Mouse (Mus musculus) embryonic fibroblast, embryonic 13.5 days (primary cell): ENCODE measurements around the gene Nrcam. TPM values are rescaled to one million over a fixed set of nuclear protein-coding genes. Genes with fewer than 3 reads are reported as not detected.

ENCODE experiments used
- H3K27ac ChIP-seq: 2 replicates; pipeline ENCODE4 v1.5.1; 2012; ENCODE audit warnings: low read length, control low read depth, inconsistent platforms; ENCODE audit not compliant: insufficient read depth
- H3K4me1 ChIP-seq: 2 replicates; pipeline ENCODE4 v1.6.1; 2011; ENCODE audit warnings: low read length; ENCODE audit not compliant: control insufficient read depth, insufficient read depth
- H3K4me3 ChIP-seq: 2 replicates; pipeline ENCODE4 v1.5.1; 2011; ENCODE audit warnings: mild to moderate bottlenecking, control low read depth, low read length; ENCODE audit not compliant: insufficient read depth
- CTCF ChIP-seq: IDR thresholded peaks from 2 replicates; pipeline ENCODE4 v1.5.1; 2011; ENCODE audit warnings: mild to moderate bottlenecking, control low read depth, low read length, moderate library complexity, borderline replicate concordance; ENCODE audit not compliant: insufficient read depth
- POLR2A ChIP-seq: IDR thresholded peaks from 2 replicates; pipeline ENCODE4 v1.6.1; 2011; ENCODE audit warnings: low read depth, mild to moderate bottlenecking, control low read depth, low read length, moderate library complexity
- polyA plus RNA-seq: library from polyadenylated mRNA; stranded (reverse); fragments of >200 nt; gene quantifications from 2 replicates; pipeline ENCODE4 v1.2.4, GENCODE M21; 2011; ENCODE audit warnings: low read depth; ENCODE audit not compliant: missing spikeins, insufficient read length

Gene Nrcam
- polyA plus RNA-seq, 1 experiment, result 2.6 TPM

DNA sequence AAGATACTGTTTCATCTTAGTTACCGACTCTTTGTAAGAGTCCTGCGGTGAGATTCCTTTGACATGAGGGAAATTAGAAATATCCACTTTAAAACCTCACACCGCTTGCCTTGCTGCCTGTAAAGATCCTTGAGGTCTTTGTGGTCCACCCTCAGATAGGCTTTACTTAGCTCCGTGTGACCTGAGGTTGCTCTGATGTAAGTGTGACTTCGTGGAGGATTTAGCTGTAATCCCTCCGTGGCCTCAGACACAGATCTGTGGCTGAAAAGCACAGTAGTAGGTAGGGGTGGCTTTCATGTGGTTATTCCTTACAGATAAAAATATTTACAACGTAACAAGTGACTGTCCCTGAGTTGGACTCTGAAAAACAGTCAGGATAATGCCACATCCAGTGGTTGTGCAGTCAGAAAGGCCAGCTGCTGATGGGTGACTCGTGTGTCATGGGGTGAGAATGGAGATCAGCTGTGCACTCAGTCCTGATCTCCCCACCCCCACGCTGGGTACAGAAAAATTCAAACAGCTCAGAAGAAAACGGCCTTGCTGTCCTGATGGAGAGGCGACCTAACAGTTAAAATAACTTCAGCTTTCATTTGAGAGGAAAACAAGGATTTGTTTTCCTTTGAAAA, 199.8 kb downstream of the Nrcam start:
- Histone ChIP-seq H3K27ac (no peak overlapping the region), H3K4me3 (no peak overlapping the region)
- TF ChIP-seq POLR2A (no peak), CTCF (no peak)

DNA sequence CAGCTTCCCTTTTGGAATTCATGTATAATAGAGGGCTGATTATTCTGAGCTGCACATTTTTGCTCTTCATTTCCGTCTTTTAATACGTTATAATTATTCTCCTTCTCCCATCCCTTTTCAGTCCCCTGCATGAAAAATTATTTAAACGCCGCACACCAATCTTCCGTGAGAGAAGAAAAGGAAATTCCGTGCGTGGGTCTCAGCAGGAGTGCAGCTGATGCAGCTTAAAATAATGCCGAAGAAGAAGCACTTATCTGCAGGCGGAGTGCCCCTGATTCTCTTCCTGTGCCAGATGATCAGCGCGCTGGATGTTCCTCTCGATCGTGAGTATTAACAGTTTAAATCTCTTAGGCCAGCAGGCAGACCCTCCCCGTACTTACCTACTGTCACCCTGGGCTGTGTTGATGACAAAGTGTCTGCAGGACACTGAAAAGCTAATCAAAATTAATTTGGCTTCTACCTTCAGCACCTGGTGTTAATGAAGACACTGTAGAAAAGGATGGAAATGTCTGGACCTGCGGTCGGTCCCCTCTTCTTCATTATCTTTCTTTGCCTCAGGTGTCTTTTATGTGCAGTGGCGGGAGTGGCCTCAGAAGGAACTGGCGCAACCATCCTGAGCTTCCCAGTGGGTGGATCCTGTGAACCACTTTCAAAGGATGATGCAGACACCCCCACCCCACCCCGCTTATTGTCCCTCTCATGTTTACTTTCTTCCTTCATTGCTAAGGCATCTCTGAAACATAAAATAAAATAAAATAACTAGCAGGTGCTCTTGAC, 203.8 kb downstream of the Nrcam start:
- no peak for TF ChIP-seq POLR2A
- no peak overlapping the region for H3K27ac ChIP-seq
- no peak overlapping the region for H3K4me3 ChIP-seq
- H3K4me1 ChIP-seq, result 0 out of 2 replicates have a peak, but pooled peaks cover 2% of the 10 kb centered on the region

More for the DNA sequence above, 199.8 kb downstream of the Nrcam start:
- peaks cover 13% of the 10 kb centered on the region for H3K4me1 ChIP-seq

DNA sequence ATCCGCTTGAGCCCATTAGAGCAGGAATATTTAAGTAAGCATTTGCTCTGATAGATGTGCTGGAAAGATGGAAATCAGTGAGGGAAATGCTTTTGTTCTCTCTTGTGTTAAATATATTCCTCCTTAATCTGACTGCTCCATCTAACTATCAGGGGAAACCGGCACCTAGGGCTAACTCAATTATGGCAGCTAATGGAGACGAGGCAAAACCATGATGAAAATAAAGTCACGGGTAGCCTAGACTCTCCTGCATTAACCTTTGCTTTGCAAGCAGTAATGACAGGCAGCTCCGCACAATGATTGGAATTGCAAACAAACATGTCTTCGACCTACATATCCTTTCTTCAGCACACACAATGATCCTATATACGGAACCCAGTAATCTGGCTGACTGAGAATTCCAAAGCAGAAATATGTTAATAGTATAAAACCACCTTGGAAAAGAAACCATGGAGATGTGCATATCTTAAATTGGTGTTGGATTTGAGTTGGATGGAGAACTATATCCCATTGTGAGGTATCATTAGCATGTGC, 205.5 kb downstream of the Nrcam start:
- no peaks in the 10 kb centered on the region for H3K4me1 ChIP-seq
- no peak for TF ChIP-seq POLR2A
- TF ChIP-seq CTCF, result no peak
- H3K4me3 ChIP-seq, result no peak overlapping the region
- H3K27ac ChIP-seq, result no peak overlapping the region

DNA sequence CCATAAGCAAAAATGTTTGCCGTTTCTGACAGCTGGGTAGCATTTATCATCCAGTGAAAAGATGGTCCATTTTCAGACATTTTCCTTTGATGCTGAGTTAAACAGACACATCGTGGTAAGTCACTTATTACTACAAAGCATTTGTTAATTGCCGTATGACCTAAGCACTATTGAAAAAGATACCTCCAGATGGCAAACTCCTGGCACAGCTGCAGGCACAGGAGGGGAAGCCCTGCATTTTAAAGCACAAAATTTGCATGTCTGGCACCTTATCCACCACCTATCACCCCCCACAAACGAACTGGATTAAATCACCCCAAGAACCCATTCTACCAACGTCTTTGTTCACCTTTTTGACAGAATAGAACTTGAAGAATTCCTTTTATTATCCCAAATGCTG, 206.9 kb downstream of the Nrcam start:
- Histone ChIP-seq H3K4me3 (no peak overlapping the region), H3K27ac (no peak overlapping the region), H3K4me1 (no peaks in the 10 kb centered on the region)
- TF ChIP-seq CTCF, result no peak
- TF ChIP-seq POLR2A, result no peak

DNA sequence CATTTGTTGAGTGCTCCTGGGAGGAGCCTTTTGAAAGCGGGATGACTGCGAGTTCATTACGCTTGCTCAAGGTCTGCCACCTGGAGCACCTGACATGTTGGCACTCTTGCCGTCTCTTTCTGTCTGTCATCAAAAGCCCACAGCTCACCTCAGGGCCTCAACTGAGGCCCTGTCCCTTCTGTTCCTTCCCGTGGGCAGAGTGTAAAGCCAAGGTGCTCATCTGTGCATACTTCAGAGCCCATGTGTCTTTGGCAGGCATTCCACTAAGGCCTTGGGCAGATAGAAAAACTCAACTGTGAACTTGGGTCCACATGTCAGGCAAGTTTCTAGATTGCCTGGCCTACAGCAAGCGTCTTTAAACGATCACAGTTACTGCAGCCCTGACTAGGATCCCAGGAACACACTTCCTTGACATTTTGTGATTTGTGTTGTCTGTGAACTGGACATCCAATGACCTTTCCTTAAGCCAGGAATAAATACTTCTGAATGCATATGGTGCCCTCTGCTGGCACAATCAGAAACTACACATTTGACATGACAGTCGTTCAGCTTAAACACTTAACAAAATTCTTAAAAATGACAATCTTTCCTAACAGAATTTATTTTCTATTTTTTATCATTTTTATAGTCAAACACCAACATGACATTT, 219.2 kb downstream of the Nrcam start:
- Histone ChIP-seq H3K4me1 (no peaks in the 10 kb centered on the region), H3K27ac (no peak overlapping the region), H3K4me3 (no peak overlapping the region)
- no peak for TF ChIP-seq CTCF
- TF ChIP-seq POLR2A, result no peak

DNA sequence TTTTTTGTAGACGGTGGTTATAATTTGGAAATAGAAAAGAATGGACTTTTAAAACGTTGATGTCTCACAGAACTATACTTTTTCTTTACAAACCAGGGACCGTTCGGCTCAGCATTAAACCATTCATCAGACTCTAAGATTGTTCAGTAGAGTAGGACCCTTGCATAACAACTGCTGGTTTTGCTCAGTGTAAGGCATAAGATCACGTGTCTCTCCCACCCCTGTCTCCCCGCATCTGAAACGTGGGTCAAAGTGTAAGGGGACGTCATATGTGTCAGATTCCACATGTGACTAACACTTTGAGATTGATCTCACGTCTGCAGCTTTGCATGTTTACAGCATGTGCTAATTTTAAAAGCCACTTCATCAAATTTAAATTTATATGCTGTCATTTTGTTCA, 219.8 kb downstream of the Nrcam start:
- Histone ChIP-seq H3K4me3 (no peak overlapping the region), H3K27ac (no peak overlapping the region), H3K4me1 (no peaks in the 10 kb centered on the region)
- TF ChIP-seq POLR2A (no peak), CTCF (no peak)

DNA sequence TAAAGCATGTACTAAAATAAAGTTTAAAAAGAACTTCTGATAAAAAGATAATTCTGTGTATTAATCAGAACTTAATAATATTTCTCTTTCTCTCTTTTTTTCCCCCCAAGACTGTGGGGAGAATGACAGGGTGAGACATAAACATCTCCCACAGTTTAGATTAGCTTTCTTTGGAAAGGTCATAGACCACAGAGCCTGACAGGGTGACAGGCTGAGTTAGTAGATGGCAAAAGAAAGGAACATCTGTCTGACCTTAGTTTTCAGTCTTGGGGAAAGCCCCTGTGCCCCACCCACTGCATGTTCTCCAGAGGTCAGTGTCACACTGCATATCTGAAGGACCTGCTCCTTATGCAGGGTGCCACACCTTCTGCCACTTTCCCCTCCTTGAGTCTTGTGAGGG, 222.9 kb downstream of the Nrcam start:
- no peak for TF ChIP-seq POLR2A
- no peak for TF ChIP-seq CTCF
- Histone ChIP-seq H3K4me3 (no peak overlapping the region), H3K27ac (no peak overlapping the region), H3K4me1 (no peaks in the 10 kb centered on the region)

DNA sequence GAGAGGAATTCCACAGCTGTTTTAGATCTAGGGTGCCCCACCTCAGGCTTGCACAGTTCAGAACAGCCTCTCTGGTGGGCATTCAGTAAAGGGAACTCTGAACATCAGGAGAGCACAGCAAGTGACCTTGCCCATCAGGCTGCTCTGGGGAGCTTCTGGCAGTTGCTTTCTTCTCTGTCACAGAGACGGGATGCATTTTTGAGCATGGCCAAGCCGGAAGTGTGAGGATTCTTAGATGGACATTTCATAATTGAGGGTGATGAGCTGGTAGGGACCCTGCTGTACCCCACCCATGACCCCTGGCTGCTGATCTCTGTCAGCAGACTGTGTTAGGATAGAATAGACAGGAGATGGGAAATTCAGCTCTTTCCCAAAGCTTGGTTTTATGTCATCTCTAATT, 225.4 kb downstream of the Nrcam start:
- Histone ChIP-seq H3K27ac (no peak overlapping the region), H3K4me3 (no peak overlapping the region), H3K4me1 (no peaks in the 10 kb centered on the region)
- TF ChIP-seq POLR2A (no peak), CTCF (no peak)

DNA sequence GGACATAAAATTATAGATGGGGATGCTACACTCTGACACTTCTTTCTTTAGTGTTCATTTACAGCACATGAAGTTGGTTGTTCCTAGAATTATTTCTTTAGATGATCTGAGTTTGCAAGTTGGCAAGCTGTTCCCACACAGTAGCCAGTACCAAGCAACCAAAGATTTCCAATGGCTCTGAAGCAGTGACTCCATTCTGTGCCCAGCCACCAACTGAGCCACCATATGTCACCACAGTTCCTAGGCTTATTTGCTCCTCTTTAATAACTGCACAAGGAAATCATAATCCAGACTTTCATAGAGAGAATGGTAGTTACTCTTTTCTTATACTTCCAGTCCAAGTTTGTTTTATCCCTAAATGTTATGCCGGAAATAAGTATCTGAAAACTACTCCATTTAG, 226.1 kb downstream of the Nrcam start:
- no peak for TF ChIP-seq CTCF
- TF ChIP-seq POLR2A, result no peak
- Histone ChIP-seq H3K27ac (no peak overlapping the region), H3K4me3 (no peak overlapping the region), H3K4me1 (no peaks in the 10 kb centered on the region)

DNA sequence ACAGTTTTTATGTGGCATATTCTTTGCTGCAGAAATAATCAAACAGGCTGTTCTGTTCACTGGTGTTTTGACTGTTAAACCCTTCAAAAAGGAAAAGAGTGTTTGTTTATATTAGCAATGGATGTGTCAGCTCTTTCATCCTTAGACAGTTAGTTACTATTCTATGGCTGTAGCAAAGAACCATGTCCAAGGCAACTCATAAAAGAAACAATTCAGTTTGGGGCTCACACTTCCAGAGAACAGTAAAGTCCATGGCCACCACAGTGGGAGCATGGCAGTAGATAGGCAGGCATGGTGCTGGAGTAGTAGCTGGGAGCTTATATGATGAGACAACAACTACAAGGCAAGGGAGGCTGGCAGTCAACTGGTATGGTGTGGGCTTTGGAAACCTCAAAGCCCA, 231.3 kb downstream of the Nrcam start:
- Histone ChIP-seq H3K4me3 (no peak overlapping the region), H3K4me1 (no peaks in the 10 kb centered on the region), H3K27ac (no peak overlapping the region)
- TF ChIP-seq POLR2A, result no peak
